Mouse (Mus musculus) stomach, embryonic 14.5 days (tissue): ENCODE data around the gene Wdr38. TPM values are rescaled to one million over a fixed set of nuclear protein-coding genes. Genes with fewer than 3 reads are reported as not detected.

ENCODE experiments used
- ATAC-seq: fragments of 200-750 bp; cut with Nextera tagmentation; 2 replicates; pipeline ENCODE4 v1.8.0; 2017; ENCODE audit warnings: low read depth, moderate TSS enrichment; ENCODE audit not compliant: insufficient number of reproducible peaks, insufficient read depth, low FRiP score
- H3K27ac ChIP-seq: fragments of 300-500 bp; sonication (generic); 2 replicates; pipeline ENCODE4 v1.5.1; 2014; ENCODE audit warnings: mild to moderate bottlenecking, low read length, moderate library complexity, mixed read lengths
- H3K27me3 ChIP-seq: fragments of 300-500 bp; sonication (generic); 2 replicates; pipeline ENCODE4 v1.6.1; 2014; ENCODE audit warnings: low read length, control low read depth, mixed read lengths; ENCODE audit not compliant: control insufficient read depth, insufficient read depth
- H3K36me3 ChIP-seq: fragments of 300-500 bp; sonication (generic); 2 replicates; pipeline ENCODE4 v1.6.1; 2014; ENCODE audit warnings: mild to moderate bottlenecking, control low read depth, low read length, moderate library complexity, mixed read lengths; ENCODE audit not compliant: control insufficient read depth, insufficient read depth
- H3K4me1 ChIP-seq: fragments of 300-500 bp; sonication (generic); 2 replicates; pipeline ENCODE4 v1.6.1; 2014; ENCODE audit warnings: low read length, control low read depth, mixed read lengths; ENCODE audit not compliant: control insufficient read depth, insufficient read depth
- H3K4me2 ChIP-seq: fragments of 300-500 bp; sonication (generic); replicated peaks from 2 replicates; pipeline ENCODE4 v1.6.1; 2014; ENCODE audit warnings: low read depth, low read length, control low read depth
- H3K4me3 ChIP-seq: fragments of 300-500 bp; sonication (generic); 2 replicates; pipeline ENCODE4 v1.5.1; 2014; ENCODE audit warnings: low read depth, low read length, control low read depth
- H3K9ac ChIP-seq: fragments of 300-500 bp; sonication (generic); replicated peaks from 2 replicates; pipeline ENCODE4 v1.6.1; 2014; ENCODE audit warnings: low read depth, mild to moderate bottlenecking, control low read depth, low read length, moderate library complexity, mixed read lengths
- H3K9me3 ChIP-seq: fragments of 300-500 bp; sonication (generic); 2 replicates; pipeline ENCODE4 v1.6.1; 2016; ENCODE audit warnings: low read depth, low read length, control low read depth; ENCODE audit not compliant: control insufficient read depth
- WGBS: fragments of 180-500 bp; shearing (Covaris S2); extraction: QIAGEN DNeasy Blood & Tissue Kit; methylation state at CpG from one replicate; pipeline ENCODE4 v1.1.7; 2014; 5-methylcytosine and 5-hydroxymethylcytosine counted together
- polyA plus RNA-seq: library from polyadenylated mRNA; unstranded; fragments of >200 nt; fragmentation: Nextera tagmentation; extraction: Ambion mirVana; gene quantifications from 2 replicates; pipeline ENCODE4 v1.2.1, GENCODE M21; 2014

Wdr38 gene
- polyA plus RNA-seq, 1 experiment from 2014 or later, result 1.8 TPM

DNA sequence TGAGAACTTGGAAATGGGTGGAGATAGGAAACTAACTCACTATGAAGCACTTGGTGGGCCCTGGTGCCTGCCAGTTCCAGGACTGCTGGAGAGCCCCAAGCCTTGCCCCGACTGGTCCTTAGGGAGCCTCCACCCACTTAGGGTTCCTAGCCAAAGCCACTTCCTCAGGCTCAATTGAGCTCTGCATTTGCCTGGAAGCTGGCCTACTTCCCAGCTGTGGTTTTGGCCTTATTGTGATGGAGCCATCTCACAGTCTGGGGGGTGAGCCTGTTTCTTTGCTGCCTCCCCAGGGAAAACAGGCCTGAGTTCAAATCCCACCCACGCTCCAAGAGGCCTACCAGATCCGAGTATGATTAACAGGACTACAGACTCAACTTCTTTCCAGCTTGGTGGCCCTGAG, 10.7 kb upstream of the Wdr38 start:
- H3K4me3 ChIP-seq, result no peak overlapping the region
- no peaks in the 10 kb centered on the region for H3K4me1 ChIP-seq
- no peak overlapping the region for H3K4me2 ChIP-seq
- H3K27ac ChIP-seq, result no peak overlapping the region
- no peak overlapping the region for H3K9ac ChIP-seq
- H3K27me3 ChIP-seq, result no peaks in the 10 kb centered on the region
- H3K36me3 ChIP-seq, result no peaks in the 10 kb centered on the region
- 79% methylated on average over 3 of the region's 3 CpGs for WGBS
- H3K9me3 ChIP-seq, result no peaks in the 10 kb centered on the region; the same call in 1 of the 2 replicates
- ATAC-seq, result no peak

GRCm38 (mm10) chr2:38987371-38987770, 9.9 kb upstream of the Wdr38 start:
- H3K36me3 ChIP-seq, result no peaks in the 10 kb centered on the region
- H3K4me3 ChIP-seq, result no peak overlapping the region
- no peak overlapping the region for H3K27ac ChIP-seq
- no peaks in the 10 kb centered on the region for H3K27me3 ChIP-seq
- ATAC-seq, result no peak
- H3K4me1 ChIP-seq, result peaks cover 3% of the 10 kb centered on the region; the same call in 1 of the 2 replicates
- H3K4me2 ChIP-seq, result no peak overlapping the region
- WGBS, result 48% methylated on average over 1 of the region's 1 CpGs
- H3K9me3 ChIP-seq, result no peaks in the 10 kb centered on the region
- H3K9ac ChIP-seq, result no peak overlapping the region

GRCm38 (mm10) chr2:38987803-38988510, 9.3 kb upstream of the Wdr38 start:
- ATAC-seq, result no peak
- H3K27me3 ChIP-seq, result no peaks in the 10 kb centered on the region
- H3K4me1 ChIP-seq, result peaks cover 5% of the 10 kb centered on the region; the same call in 1 of the 2 replicates
- no peak overlapping the region for H3K4me2 ChIP-seq
- no peak overlapping the region for H3K9ac ChIP-seq
- WGBS, result 74% methylated on average over 6 of the region's 6 CpGs
- no peaks in the 10 kb centered on the region for H3K36me3 ChIP-seq
- H3K27ac ChIP-seq, result peak overlapping the region; percentile 36; the same call in 1 of the 2 replicates
- no peak overlapping the region for H3K4me3 ChIP-seq
- no peaks in the 10 kb centered on the region for H3K9me3 ChIP-seq

DNA sequence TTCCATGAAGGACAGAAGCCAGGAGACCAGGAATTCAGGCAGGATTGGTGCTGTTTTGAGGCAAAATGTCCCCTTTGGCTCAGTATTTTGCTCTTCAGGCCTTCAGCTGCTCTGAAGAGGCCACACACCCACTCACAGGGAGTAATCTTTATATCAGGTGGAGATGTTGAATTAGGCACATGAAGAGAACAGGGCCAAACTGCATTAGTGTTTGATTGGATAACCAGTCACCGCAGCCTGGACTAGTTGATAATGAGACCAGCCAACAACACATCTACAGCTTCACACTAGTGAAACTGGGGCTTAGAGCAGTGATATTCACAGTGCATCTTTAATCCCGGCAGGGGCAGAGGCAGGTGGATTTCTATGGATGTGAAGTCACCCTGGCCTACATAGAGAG, 8.3 kb upstream of the Wdr38 start:
- no peak for ATAC-seq

GRCm38 (mm10) chr2:38992004-38992403, 5.3 kb upstream of the Wdr38 start:
- Histone ChIP-seq H3K4me1 (peaks cover 5% of the 10 kb centered on the region; the same call in 1 of the 2 replicates), H3K4me3 (no peak overlapping the region), H3K9ac (no peak overlapping the region), H3K27ac (no peak overlapping the region), H3K9me3 (no peaks in the 10 kb centered on the region), H3K36me3 (no peaks in the 10 kb centered on the region), H3K4me2 (no peak overlapping the region), H3K27me3 (no peaks in the 10 kb centered on the region)
- peak; percentile 44 for ATAC-seq
- WGBS, result 62% methylated on average over 4 of the region's 4 CpGs

More for the DNA sequence above, 8.3 kb upstream of the Wdr38 start:
- Histone ChIP-seq H3K9ac (no peak overlapping the region), H3K27me3 (no peaks in the 10 kb centered on the region), H3K27ac (no peak overlapping the region), H3K4me2 (no peak overlapping the region), H3K4me3 (no peak overlapping the region), H3K9me3 (no peaks in the 10 kb centered on the region), H3K36me3 (no peaks in the 10 kb centered on the region), H3K4me1 (peaks cover 5% of the 10 kb centered on the region; the same call in 1 of the 2 replicates)
- 92% methylated on average over 2 of the region's 2 CpGs for WGBS

DNA sequence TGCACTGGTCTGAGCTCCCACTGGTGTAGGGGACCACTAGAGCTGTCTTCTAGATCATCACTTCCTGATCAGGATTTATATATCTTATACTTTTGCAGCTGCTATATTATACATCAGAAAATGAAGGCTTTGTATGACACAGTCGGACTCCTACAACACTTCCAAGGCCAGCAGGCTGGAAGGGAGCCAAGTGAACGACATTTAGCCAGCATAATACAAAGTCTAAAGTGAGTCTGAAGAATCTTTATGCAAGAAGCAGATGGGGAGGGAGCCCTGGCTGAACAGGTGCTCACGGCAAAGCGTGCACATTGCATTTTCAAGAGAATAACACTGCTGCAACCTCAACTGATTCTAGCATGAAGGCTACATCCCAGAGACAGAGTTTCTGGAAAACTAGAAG, 4.8 kb upstream of the Wdr38 start:
- Histone ChIP-seq H3K4me1 (peaks cover 5% of the 10 kb centered on the region; the same call in 1 of the 2 replicates), H3K27ac (no peak overlapping the region), H3K4me2 (no peak overlapping the region), H3K27me3 (no peaks in the 10 kb centered on the region), H3K9ac (no peak overlapping the region), H3K9me3 (no peaks in the 10 kb centered on the region), H3K36me3 (no peaks in the 10 kb centered on the region), H3K4me3 (no peak overlapping the region)
- 47% methylated on average over 4 of the region's 4 CpGs for WGBS
- 0 out of 2 replicates have a peak, but pooled peaks have one; percentile 7 for ATAC-seq

GRCm38 (mm10) chr2:38999381-38999780, 2.1 kb downstream of the Wdr38 start:
- WGBS, result 42% methylated on average over 4 of the region's 4 CpGs
- no peak overlapping the region for H3K27ac ChIP-seq
- no peak for ATAC-seq

DNA sequence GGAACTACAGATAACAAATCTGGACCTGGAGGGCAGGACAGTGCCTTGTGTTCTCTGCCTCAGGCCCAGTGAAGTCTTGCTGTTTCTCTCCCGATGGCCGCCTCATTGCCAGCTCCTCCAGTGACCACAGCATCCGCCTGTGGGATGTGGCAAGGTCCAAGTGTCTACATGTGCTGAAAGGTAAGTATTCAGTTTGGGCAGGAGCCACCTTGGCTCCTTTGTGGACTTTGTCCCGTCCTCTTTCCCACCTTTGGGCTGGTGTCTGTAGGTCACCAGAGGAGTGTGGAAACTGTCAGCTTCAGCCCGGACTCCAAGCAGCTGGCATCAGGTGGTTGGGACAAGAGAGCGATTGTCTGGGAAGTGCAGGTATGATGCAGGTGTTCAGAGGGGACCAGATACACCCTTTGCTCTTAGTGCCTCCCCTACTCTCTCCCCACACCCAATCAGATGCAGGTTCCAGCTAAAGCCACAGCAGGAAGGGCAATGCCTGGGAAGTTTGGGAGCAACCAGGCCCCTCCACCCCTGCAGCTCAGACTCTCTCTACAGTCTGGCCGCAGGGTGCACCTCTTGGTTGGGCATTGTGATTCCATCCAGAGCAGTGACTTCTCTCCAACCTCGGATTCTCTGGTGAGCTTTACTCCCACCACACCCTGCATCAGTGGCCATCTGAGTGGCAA, 2.8 kb downstream of the Wdr38 start:
- H3K9me3 ChIP-seq, result no peaks in the 10 kb centered on the region
- peaks cover 42% of the 10 kb centered on the region for H3K36me3 ChIP-seq
- H3K27ac ChIP-seq, result no peak overlapping the region
- ATAC-seq, result no peak
- H3K4me3 ChIP-seq, result no peak overlapping the region
- H3K27me3 ChIP-seq, result no peaks in the 10 kb centered on the region
- no peak overlapping the region for H3K4me2 ChIP-seq
- no peak overlapping the region for H3K9ac ChIP-seq
- 57% methylated on average over 8 of the region's 8 CpGs for WGBS
- H3K4me1 ChIP-seq, result peaks cover 14% of the 10 kb centered on the region

More at GRCm38 (mm10) chr2:38999381-38999780, 2.1 kb downstream of the Wdr38 start:
- no peak overlapping the region for H3K4me3 ChIP-seq
- H3K9me3 ChIP-seq, result no peaks in the 10 kb centered on the region
- H3K4me2 ChIP-seq, result no peak overlapping the region
- H3K4me1 ChIP-seq, result peaks cover 14% of the 10 kb centered on the region
- peaks cover 42% of the 10 kb centered on the region for H3K36me3 ChIP-seq
- H3K27me3 ChIP-seq, result no peaks in the 10 kb centered on the region
- H3K9ac ChIP-seq, result no peak overlapping the region
